Mouse (Mus musculus) layer of hippocampus, adult 18-20 months (tissue): Measurements from ENCODE around the gene Dis3l2. TPM values are rescaled to one million over a fixed set of nuclear protein-coding genes. Genes with fewer than 3 reads are reported as not detected.
A peak's percentile ranks its signal among the peaks of the same experiment; 100 is the strongest.

Experiments
- DNase-seq, 2 experiments: peaks; one replicate each; pipeline ENCODE4 v3.0.0; 2022; ENCODE audit warnings: low spot score in 2 of 2
- total RNA-seq, 2 experiments: library from RNA; stranded (reverse); gene quantifications; 2 replicates each; pipeline ENCODE4 v1.2.3; 2021

Gene Dis3l2
- total RNA-seq, 2 experiments from 2014 or later, result 24.3 to 25.9 TPM

DNA sequence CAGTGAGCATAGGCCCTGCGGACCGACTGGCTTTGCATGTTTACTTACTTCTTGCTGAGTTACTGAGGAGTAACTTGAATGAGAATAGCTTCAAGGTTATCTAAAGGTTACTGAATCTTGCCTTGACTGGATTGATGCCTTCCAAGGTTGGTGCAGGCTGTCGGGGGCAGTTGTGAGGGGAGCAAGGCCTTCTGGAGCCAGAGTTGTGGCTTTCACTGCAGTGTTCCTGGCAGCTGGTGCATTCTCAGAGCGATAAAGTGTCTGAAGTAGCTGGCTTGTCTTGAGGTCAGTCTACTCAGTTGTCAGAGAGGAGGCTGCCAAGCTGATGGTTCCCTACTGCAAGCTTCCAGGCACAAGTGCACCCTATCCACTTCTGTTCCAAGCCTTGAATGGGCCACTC lies 15.8 kb downstream of the Dis3l2 start:
- no peak for DNase-seq

GRCm38 (mm10) chr1:86733160-86733821 lies 29.7 kb downstream of the Dis3l2 start:
- DNase-seq, result no peak

DNA sequence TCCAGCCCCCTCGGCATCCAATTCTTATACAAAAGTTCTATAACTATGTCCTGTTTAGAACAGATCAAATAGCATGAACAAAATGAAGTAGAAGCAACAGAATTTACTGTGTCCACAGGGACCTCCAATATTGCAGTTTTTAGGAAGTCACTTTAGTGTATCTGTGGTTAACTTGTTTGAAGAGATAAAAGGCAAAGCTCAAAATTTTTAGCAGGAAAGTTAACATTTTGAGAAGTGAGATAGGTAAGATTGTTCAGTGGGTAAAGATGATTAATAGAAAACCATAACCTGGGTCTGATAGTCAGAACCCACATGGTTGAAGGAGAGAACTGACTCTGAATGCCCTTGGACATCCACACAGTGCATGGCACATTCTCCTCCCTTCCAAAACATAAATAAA lies 32.8 kb downstream of the Dis3l2 start:
- no peak for DNase-seq

DNA sequence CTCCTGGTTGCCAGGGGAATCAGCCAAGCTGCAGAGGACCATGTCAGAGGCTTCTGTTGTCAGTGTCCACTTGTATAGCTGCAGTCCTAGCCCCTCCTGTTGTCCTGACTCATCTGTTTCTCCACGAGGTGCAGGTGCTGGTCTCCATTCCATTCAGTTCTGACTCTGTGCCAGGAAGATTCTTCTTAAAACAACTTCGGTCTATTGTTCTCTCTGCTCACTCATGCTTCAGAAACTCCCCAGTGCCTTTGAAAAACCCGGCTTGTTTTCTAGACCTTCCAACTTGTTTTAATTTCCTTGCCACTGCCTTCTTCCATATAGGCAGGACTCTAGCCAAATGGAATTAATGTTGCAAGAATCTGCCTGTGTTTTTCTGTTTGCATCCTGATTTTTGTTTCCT lies 39.3 kb downstream of the Dis3l2 start:
- no peak for DNase-seq

DNA sequence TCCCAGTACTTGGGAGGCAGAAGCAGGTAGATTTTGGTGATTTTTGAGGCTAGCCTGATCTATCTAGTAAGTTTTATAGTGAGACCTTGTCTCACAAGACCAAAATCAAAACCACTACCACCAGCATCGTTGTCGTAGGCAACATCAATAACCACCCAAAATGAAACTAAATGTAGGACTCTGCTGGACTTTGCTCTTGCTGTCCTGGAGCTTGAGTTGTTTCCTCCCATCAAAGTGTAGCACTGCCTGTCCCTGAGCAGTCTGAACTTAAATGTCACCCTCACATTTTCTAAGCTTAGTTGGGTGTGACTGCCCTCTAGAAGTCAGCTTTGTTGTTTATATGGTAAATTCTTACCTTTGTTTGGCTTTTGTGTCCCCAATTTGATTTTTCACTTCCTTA lies 43.4 kb downstream of the Dis3l2 start:
- no peak for DNase-seq

GRCm38 (mm10) chr1:86750094-86750493 lies 46.5 kb downstream of the Dis3l2 start:
- DNase-seq, result no peak

- DNase-seq, result no peak
Measured at GRCm38 (mm10) chr1:86753416-86753815, 49.8 kb downstream of the Dis3l2 start.

DNA sequence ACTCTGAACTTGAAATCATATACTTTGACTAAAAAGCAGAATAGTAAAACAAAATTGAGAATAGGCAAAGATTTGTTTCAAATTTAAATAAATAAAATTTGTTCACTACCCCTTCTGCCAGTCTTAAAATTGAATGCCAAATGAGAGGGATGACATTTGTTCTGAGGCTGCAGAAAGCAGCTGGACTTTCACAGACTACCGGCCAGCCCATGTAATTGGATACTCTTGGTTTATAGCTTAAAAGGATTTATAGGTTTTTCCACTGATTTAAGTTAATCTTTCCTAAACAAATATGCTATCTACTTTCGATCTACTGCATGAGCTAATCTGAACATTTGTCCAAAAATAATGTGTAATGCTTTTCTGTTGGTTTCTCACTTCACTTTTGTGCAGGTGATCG lies 50.7 kb downstream of the Dis3l2 start:
- DNase-seq, result no peak

DNA sequence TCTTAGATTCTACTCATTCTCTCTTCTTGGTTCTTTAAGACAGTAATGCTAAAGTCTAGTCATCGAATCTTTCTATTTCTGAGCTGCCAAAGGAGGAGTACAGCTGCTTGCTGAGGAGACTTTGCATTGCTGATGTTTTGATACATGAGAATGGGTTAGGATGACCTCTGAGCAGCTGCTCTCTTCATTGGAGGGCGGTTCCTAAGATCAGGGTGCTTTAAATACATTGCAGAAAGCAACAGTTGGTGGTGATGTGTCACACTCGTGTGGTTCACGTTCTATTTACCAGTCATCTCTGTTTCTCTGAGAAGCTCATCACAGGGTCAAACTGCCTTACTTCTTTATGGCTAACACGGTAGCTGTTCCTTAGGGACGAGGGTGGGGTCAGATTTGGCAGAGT lies 54.5 kb downstream of the Dis3l2 start:
- no peak for DNase-seq

DNA sequence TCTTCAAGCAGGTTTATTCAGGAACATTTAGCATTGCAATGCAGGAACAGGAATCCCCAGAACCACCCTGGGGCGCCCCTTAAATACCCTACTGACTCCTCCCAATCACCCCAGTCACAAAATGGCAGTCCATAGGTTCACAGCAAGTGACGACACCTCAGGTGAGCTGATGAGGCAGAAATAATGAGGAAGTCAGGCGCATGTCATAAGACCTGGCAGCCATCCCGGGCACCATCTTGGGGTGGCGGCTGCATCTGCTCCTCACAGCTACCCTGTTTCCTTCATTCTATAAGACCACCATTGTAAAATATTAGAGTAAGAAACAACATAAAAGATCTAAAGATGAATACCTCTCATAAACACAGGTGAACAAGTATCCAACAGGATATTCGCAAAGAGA lies 58.6 kb downstream of the Dis3l2 start:
- no peak for DNase-seq

DNA sequence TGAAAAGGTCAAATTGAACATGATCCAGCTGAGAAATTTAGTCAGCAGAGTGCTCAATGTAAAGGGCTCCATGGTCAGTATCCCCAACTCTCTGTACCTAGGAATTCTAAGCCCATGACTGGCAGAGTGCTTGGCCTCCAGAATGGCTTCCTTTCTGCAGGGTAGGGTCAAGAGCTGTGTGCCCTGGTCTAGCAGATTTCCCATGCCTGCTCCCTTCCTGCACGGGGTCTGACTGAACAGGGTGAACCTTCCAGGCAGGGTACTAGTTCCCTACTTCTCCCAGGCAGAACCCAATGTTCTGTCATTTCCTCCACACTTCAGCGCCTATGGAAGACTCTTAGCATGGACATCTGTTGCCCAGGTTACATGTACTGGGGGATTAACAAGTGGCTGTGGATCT lies 97.6 kb downstream of the Dis3l2 start:
- DNase-seq, result no peak

GRCm38 (mm10) chr1:86811756-86812155 lies 108.1 kb downstream of the Dis3l2 start:
- no peak for DNase-seq

GRCm38 (mm10) chr1:86822266-86822665 lies 118.7 kb downstream of the Dis3l2 start:
- DNase-seq, result no peak

DNA sequence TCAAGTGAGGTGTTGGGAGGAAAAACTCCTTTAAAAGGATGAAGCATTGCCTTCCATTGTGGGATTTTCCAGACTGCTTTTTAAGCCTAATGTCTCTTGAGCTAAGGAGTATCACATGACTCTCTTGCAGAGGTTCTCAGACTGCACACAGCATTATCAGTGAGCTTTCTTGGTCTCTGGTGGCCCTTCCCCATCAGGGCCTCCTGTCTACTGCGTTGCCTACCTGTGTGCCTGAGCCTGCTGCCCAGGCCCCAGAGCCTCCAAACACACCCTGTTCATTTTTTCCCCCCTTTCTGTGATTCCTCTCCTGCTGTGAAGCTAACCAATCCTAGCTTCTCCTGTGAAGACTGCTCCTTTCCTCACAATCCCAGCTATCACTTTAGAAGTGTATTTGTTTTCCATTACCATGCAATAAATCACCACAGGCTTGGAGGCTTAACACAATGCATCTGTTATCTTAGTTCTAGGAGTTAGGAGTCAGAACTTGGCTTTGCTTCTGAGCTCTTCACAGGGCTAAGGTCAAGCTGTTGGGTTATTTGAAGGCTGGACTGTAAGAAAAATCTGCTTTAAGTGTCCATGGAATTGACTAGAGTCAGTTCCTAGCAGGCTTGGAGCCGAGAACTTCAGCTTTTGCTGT lies 130.9 kb downstream of the Dis3l2 start:
- no peak for DNase-seq

- peak in 1 of 2 experiments; percentile 34 for DNase-seq
Measured at GRCm38 (mm10) chr1:86834988-86835387, 131.4 kb downstream of the Dis3l2 start.

DNA sequence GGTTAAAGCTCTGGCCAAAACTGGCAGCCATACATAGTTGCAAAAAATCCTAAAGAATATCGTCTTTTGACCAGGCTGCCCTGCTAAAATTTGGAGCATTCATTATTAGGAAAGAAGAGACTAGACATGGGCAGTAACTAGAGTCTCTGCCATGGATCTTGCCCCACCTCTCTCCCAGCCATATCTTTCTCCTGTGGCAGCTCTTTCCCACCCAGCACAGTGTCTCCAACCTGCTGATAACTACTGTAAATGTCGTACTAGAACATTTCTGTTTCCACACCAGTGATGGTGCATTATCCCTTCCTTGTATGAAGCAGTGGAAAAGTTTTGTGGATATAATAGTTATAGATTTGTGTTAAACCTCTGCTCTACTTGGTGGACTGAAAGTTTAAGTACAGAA lies 147.1 kb downstream of the Dis3l2 start:
- no peak for DNase-seq

- DNase-seq, result no peak
Measured at GRCm38 (mm10) chr1:86858876-86859275, 155.3 kb downstream of the Dis3l2 start.

- no peak for DNase-seq
Measured at GRCm38 (mm10) chr1:86859371-86859770, 155.8 kb downstream of the Dis3l2 start.

DNA sequence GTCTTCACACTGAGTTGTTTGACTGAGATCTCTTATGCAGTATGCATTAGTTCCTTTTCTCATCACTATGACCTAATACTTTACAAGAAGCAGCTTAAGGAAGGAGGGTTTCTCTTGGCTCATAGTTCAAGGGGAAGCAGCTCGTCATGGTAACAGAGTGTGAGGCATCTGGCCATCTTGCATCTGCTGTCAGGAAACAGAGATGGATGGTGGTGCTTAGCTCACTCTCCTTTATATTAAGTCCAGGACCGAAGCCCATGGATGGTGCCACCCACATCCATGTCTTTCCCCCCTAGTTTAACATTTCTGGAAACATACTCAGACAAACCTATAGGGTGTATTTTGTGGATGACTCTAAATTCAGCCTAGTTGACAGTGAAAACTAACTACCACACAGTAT lies 170.1 kb downstream of the Dis3l2 start:
- no peak for DNase-seq

DNA sequence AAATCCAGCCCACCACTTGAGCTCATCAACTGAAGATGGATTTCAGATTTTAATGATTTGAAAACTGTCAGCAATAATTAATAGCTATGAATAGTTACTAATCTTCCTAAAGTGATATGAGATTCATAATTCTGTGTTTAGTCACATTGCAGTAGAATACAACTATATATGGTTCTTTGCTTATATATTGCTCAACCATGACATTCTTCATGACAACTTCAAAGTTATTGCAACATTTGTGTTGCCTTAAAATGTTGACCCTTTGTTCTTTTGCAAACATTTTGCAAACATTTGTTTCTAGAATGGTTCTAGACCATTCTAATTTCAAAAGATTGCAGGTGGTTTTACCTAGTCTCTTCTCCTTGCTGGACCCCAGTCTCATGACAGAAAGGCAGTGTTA lies 175.1 kb downstream of the Dis3l2 start:
- DNase-seq, result no peak

DNA sequence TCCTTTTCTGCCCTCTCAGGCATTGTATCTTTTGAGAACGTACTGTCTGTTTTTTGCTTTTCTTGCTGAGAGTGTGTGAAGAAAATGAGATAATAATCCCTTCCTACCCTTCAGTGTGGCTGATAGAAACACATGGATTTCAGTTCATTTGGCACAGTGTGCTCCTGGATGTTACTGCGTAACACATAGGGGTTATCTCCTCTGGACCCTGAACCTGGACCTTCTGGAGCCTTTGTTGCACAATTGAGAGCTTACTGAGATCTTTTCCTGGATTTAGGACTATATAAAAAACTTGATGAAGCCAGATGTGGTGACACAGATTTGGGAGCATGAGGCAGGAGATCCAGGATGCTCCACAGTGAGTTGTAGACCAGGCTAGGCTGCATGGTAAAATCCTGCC lies 175.9 kb downstream of the Dis3l2 start:
- DNase-seq, result no peak

DNA sequence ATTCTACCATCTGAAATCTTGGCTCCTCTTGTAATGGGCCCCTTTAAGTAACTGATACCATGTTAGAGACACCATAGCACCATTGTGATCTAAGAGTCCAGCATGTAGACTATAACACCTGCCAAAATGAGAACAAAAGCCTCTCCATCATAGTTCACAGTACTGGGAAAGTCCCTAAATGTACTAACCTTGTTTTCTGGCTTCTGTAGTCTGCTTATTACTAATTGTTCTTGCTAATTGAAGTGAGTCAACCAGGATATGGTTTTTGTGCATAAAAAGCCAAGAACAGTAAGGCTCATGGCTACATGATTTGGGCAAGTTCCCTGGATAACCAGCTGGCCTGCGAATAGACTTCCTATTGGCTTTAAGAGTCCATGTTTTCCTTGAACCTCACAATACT lies 183.5 kb downstream of the Dis3l2 start:
- DNase-seq, result no peak

DNA sequence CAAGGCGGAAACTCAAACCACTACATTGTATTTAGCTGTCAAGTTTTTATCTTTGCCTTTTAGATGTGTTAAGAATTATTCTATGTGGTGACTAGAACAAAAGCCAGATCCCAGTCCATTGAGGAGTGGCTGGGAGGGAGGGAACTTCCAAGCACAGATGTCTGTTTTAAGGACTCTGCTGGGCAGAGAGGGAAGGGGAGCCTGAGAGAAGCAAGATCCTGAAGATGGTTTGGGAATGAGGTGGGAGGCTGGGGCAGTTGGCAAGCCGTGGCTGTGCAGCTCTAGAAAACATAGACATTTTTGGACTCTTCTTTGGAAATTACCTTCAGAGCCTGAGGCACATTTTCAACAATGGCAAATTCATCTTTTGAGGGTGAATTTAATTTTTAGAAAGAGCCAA lies 208.9 kb downstream of the Dis3l2 start:
- DNase-seq, result no peak
